Mouse (Mus musculus) activated CD4-positive, CD25-positive, alpha-beta regulatory T cell, adult 4 months (primary cell): ENCODE data around the gene Hist1h2bb. TPM values are rescaled to one million over a fixed set of nuclear protein-coding genes. Genes with fewer than 3 reads are reported as not detected.
"Not testable (repeated sequence)": the region's sequence is repeated elsewhere in the genome, so short reads cannot be mapped to it uniquely, and the experiment has no call there.

Source experiments
- ATAC-seq: one replicate; pipeline ENCODE4 v1.8.0; 2017
- polyA plus RNA-seq, 2 experiments: library from polyadenylated mRNA; unstranded; fragments of 100-300 nt; shearing (Covaris generic); gene quantifications; one replicate each; pipeline ENCODE4 v1.2.1; 2017

The Hist1h2bb gene
- polyA plus RNA-seq = under 1 TPM in 1 of 2 experiments, not detected in 1; 0.73 TPM

DNA sequence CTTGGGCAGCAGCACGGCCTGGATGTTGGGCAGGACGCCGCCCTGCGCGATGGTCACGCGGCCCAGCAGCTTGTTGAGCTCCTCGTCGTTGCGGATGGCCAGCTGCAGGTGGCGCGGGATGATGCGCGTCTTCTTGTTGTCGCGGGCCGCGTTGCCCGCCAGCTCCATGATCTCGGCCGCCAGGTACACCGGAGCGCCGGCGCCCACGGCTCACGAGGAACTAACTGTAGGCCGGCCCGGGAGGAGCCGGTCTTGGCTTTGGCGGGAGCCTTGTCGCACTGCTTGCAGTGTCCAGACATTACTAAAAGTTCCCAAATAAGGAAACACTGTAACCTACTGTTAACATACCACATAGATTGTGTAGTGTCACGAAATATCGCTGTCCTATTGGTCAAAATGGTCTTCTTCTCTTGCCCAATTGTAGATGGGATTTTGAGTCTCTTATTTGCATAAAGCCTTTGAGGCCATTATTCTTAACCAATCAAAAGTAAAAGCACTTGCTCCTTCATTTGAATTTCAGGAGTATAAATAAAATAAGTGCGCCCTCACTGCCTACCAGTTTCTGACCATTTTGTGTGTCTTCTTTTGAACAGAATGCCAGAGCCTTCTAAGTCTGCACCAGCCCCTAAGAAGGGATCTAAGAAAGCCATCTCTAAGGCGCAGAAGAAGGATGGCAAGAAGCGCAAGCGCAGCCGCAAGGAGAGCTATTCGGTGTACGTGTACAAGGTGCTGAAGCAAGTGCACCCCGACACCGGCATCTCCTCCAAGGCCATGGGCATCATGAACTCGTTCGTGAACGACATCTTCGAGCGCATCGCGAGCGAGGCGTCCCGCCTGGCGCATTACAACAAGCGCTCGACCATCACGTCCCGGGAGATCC is at the start of gene Hist1h2bb:
Hist1h2bb (plus strand) TSS at position 534 of the 880 bp plus-strand sequence.
- ATAC-seq = peak; percentile 87

DNA sequence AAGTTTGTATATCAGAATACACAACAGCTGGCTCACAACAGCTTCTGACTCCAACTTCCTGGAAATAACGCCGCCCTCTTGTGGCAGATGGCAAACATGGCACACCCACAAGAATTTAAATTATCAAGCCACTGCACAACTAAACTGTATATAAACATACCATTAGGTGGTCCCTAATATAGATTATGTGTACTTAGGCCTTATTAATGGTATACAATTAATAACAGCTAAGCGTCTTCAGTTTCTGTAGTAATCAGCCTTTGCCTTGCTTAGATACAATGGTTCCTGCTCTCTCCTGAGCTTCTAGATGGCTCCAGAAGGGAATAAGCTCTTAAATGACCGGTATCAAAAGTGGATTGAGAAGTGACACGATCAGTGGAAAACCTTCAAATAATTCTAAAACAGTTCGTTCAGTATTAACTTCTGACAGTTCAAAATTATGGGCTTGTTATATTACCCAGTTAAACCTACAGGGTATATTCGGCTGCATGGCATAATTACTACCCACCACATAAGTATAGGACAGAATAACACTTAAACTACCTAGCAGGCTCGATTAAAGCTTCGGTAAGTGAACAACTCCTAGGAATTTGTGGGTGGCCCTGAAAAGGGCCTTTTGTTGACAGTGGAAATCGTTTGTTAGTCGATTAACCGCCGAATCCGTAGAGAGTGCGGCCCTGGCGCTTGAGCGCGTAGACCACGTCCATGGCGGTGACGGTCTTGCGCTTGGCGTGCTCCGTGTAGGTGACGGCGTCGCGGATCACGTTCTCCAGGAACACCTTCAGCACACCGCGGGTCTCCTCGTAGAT is 48.8 kb upstream of the Hist1h2bb start:
- peak; percentile 24 for ATAC-seq

GRCm38 (mm10) chr13:23698300-23698693 is 48.2 kb upstream of the Hist1h2bb start, which contains the start of gene Hist1h4c:
TSS of gene Hist1h4c (minus strand) at chr13:23698454.
- ATAC-seq = peak; percentile 83

GRCm38 (mm10) chr13:23698996-23699395 is 47.5 kb upstream of the Hist1h2bb start:
- no peak for ATAC-seq

- ATAC-seq = no peak
These were observed 46.8 kb upstream of the Hist1h2bb start for GRCm38 (mm10) chr13:23699767-23700166.

DNA sequence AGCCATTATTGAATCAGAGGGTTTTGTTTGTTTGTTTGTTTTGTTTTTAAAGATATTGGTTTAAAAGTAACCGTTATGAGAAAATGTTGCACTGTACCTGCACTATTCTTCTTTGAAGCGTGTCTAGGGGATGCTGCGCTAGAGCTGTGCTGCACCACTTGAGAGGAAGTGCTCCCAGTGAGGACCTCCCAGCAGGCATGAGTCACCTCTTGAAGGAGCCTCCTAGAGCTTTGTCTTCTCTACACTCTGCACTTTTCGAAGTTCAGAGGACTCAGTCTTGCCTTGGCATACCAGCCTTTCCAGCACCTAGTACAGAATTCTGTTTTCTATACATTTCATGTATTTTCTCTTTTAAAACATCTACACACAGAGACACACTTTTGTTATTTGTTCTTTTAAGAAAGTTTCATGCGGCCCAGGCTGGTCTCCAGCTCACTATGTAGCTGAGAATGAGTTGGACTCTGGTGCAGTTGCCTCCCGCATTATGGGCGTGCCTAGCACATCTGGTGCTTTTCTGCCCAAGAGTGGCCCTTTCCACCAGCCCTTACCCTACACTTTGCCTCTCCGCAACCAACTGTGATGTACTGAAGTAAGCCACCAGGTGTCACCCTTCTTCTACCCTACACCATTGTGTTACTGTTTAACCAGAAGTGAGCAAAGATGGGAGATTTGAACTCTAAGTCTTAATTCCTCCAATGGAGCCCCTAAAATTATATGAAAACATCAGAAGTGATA is 45.6 kb upstream of the Hist1h2bb start:
- peak; percentile 58 for ATAC-seq

DNA sequence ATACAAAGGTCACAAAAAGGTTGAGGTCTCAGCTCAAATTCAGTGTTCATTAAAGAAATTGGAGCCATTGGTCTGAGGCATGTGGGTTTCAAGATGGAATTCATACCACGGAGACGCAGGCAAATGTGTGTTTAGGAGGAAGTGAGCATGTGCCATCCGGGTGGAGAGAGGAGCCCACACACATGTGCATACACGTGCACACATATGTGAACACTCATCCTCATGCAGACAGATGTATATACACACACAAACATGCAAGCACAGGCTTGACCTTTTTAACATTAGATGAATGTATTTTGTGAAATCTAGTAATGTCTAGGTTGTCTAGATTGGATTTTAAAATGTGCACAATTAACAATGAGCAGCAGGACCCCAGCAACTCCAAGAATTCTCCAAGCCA is 44.3 kb upstream of the Hist1h2bb start:
- ATAC-seq = no peak

- not testable (repeated sequence) for ATAC-seq
These were observed 43.7 kb upstream of the Hist1h2bb start for GRCm38 (mm10) chr13:23702801-23703200.

DNA sequence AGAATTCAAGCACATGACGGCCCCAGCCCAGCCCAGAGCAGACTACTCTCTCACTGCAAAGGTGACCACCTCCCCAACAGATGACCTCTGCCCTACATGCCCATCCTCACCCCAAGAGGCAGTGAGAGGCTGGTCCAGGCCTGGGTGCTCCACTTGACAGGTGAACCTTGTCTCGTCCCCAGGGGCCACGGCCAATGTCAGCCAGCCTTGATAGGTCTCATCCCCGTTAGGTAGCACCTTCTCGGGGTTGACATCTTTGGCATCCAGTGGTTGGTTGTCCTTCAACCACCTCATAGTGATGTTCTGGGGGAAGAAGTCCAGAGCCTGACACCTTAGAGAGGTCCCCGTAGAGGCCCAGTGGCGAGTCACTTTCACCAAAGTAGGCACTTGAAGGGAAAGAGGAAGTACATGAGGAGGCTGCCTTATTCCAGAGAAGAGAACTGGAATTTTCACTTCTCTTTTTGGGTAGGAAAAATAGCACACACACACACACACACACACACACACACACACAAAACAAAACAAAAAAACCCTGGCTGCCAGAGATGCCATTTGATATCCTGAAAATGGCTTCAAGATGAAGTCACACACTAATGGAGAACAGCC is 40.7 kb upstream of the Hist1h2bb start:
- ATAC-seq = no peak

- no peak for ATAC-seq
These were observed 39.8 kb upstream of the Hist1h2bb start for GRCm38 (mm10) chr13:23706771-23707170.

- no peak for ATAC-seq
These were observed 38.5 kb upstream of the Hist1h2bb start for GRCm38 (mm10) chr13:23708041-23708440.

DNA sequence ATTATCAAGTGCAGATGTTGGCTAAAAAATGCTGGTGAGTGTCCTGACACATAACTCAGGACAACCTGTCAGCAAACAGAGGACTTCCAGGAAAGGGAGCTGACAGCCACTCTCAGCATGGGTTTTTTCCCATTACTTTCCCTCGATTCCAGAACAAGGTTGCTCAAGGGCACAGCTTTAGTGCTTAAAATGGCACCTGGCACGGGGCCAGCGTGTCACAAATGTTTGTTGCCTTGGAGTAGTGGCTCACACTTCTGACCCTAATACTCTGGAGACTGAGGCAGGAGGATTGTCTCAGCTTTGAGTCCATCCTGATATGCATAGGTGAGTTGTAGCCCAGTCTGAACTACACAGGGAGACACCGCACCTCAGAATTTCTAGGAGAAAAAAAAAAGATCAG is 37.9 kb upstream of the Hist1h2bb start:
- ATAC-seq = no peak

- ATAC-seq = peak; percentile 41
These were observed 36.7 kb upstream of the Hist1h2bb start for GRCm38 (mm10) chr13:23709714-23710373.

GRCm38 (mm10) chr13:23710374-23711089 is 36.0 kb upstream of the Hist1h2bb start, which contains the start of gene Hfe:
TSS of gene Hfe (minus strand) at chr13:23710854.
- ATAC-seq = peak; percentile 87

DNA sequence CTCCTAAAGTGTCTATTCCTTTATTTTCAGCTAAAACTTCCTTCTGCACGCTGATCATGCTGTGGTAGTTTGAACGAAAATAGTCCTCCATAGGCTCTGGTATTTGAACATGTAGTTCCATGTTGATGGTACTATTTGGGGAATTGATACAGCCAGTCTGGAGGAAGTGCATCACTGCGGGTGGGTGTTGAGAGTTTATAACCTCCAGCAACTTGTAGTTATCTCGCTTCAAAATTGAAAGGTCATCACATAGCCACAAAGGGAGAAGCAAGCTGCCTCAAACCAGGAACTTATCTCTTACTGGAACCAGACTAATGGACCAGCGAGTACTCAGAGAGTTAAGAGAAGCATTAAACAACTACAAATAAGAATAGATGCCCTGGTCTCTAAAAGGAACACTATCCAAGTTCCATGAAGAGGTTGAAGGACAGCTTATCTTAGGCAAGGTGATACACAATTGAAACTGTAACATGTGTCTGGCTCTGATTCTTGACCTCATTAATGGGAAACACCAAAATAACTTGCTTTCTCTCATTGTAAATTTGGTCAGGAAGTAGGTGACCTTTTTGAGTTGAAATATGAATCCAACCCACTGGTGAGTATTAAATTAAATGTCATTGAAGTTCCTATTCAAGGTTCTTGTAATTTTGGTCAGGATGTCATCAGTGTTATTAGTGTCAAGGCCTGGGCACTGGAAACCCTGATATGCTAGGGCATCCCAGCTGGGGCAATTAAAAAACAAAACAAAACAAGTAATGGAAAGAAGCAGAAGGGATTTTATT is 30.1 kb upstream of the Hist1h2bb start:
- no peak for ATAC-seq

DNA sequence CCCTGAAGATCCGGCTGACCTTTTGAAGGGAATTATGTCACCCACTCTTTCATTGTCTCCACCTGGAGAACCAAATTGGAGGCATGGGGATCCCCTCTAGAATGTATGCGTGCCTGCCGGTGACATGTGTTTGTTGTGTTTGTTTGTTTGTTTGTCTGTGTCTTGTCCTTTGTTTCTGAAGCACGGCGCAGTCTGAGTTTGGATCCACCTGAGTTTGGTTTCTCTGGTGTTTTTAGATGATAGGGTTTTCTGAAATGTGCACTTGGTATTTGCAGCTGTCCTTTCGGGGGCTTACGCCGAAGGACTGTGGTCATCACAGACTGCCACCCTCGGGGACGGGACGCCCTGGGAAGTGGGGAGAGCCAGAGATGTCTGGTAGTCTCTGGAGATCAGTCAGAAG is 29.4 kb upstream of the Hist1h2bb start:
- ATAC-seq = no peak

GRCm38 (mm10) chr13:23717593-23718245 is 28.8 kb upstream of the Hist1h2bb start:
- ATAC-seq = not testable (repeated sequence)

GRCm38 (mm10) chr13:23724239-23724638 is 22.3 kb upstream of the Hist1h2bb start:
- ATAC-seq = no peak

- ATAC-seq = no peak
These were observed 21.3 kb upstream of the Hist1h2bb start for GRCm38 (mm10) chr13:23725213-23725612.
